Mouse (Mus musculus) lung, postnatal 0 days (tissue): Measurements from ENCODE around the gene Slc6a2.

Source experiments
- CTCF ChIP-seq: IDR thresholded peaks from 2 replicates; pipeline ENCODE4 v1.5.1; 2016; ENCODE audit warnings: antibody characterized with exemption, mild to moderate bottlenecking
- EP300 ChIP-seq: IDR thresholded peaks from 2 replicates; pipeline ENCODE4 v1.6.1; 2016; ENCODE audit warnings: antibody characterized with exemption, mild to moderate bottlenecking, control low read depth

DNA sequence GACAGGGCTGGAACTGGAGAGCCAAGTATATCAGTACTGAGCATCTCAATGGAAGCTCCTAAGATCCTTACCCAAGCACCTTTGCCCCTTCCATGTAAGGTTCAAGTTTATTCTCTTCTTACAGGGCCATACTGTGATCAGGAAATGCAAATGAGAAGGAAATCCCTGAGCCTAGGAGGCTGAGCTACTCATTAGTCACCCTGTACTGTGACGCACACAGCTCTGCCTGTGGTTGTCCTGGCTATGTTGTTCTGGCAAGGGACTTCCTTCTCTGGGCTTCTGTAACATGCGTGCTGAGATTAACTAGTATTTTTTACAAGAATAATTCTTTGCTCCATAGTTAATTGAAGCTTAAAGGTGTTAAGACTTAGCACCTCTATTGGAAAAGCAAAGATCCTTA lies 70.8 kb downstream of the Slc6a2 start:
- TF ChIP-seq CTCF (no peak), EP300 (no peak)
